Mouse (Mus musculus) thymus, adult 2 months (tissue): ENCODE data around the gene Cradd.

ENCODE experiments used
- CTCF ChIP-seq: fragments of 200-500 bp; IDR thresholded peaks from 2 replicates; pipeline ENCODE4 v1.5.1; 2012; ENCODE audit warnings: mild to moderate bottlenecking, control low read depth, low read length, moderate library complexity, borderline replicate concordance; ENCODE audit not compliant: control insufficient read depth, poor library complexity, insufficient read depth; ENCODE audit errors: extremely low read depth
- POLR2A ChIP-seq: fragments of 200-500 bp; IDR thresholded peaks from 2 replicates; pipeline ENCODE4 v1.6.1; 2012; ENCODE audit warnings: mild to moderate bottlenecking, low read length, control low read depth, moderate library complexity; ENCODE audit not compliant: control insufficient read depth, poor library complexity, insufficient read depth; ENCODE audit errors: extremely low read depth

GRCm38 (mm10) chr10:95317091-95317490 is 6.8 kb downstream of the Cradd start:
- TF ChIP-seq CTCF, result no peak
- TF ChIP-seq POLR2A, result no peak
